Mouse (Mus musculus) layer of hippocampus, adult 9-10 months (tissue): ENCODE results near the gene Lrrc8c.
A peak's percentile ranks its signal among the peaks of the same experiment; 100 is the strongest.

ENCODE experiments used
- DNase-seq: peaks from one replicate; pipeline ENCODE4 v3.0.0; 2022; ENCODE audit warnings: low spot score

Lrrc8c gene

GRCm38 (mm10) chr5:105639363-105639762 is 120.2 kb downstream of the Lrrc8c start:
- no peak for DNase-seq

DNA sequence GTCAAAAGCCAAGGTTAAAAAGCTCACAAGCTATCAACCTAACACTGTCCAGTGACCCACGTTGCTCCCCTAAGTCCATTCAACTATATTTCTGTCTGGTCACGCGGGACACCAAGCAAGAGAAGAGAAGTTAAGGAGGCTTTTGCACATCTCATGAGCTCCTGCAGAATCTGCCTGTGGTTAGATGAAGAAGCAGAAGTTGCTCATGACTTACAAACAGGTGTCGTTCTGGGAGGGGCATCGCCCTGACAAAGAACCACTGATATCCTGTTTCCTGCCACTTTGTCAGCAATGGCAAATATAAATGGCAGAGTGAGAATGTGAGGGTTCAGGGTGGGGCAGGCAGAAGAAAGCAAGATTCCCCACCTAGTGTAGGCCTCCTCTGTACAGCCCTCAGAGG is 123.3 kb downstream of the Lrrc8c start:
- DNase-seq = no peak

DNA sequence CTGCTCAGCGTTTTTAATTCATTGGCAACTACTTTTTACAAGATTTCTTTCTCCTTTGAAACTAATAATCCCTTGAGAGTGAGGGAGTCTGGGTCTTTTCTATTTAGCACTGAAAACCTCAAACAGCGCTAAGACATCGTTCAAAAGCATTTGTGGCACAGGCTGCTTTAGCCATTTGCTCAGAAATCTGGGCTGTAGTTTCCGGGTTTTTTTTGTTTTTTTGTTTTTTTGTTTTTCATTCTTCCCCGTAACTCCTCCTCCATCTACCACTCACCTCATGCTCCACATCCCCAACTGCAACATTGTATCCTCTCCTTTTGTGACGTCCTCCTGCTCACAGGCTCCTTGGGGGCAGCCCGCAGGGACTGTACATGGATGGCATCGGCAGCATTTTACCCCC is 124.1 kb downstream of the Lrrc8c start:
- DNase-seq = no peak

DNA sequence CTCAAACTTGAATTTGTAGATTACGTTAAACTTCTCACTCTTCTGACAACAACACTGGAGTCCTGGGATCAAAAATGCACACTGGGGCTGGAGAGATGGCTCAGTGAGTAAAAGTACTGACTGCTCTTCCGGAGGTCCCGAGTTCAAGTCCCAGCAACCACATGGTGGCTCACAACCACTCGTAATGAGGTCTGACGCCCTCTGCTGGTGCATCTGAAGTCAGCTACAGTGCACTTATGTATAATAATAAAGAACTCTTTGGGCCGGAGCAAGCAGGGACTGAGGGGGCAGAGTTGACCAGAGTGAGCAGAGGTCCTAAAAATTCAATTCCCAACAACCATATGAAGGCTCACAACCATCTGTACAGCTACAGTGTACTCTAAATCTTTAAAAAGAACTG is 125.0 kb downstream of the Lrrc8c start:
- no peak for DNase-seq

DNA sequence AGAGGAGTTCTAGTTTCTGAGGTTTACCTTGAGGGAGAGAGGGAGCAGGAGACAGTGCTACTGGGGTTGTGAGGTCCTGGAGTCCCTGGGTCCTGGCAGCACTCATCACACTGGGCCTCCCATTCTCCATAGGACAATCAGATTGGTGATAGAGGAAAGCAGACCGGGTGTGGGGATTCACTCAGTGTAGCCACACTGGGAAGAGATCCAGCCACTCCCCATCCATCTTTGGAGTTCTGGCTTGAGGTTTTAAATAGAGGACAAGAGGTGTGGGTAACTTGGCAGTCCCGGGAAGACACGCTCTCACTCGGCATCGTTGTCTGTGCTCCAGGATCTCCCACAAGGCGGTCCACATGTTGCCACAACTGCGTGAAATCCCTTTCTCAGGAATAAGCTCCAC is 127.9 kb downstream of the Lrrc8c start:
- DNase-seq = no peak

DNA sequence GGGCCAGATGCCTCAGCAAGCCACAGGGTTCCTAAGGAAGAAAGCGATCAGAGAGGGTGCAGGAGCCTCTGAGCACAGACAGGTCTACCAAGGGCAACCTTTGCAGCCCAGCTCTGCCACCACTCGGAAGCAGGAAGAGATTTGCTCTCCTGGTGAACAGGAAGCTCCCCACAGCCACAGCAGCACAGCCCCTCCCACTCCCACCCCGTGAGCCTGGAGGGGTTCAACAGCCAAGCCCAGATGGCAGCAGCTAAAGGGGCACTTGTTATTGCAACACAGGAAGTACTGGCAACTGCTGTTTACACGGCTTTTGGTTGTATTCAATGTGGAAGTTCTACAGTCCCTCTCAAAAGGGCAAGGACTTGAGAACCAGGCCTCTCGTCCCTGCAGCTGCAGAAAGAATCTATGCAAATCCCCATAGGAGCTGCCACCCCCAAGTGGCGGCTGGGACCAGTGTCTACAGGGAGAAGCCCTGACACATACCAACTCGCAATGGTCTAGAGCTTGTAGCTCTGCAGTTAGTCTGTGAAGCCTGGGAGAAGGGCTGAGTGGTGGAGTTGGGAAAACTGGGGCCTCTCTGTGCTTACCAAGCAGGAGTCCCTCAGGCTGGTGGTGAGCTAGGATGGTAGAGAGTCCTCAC is 129.6 kb downstream of the Lrrc8c start:
- DNase-seq = no peak

- no peak for DNase-seq
These were observed 130.4 kb downstream of the Lrrc8c start for GRCm38 (mm10) chr5:105649514-105650001.

DNA sequence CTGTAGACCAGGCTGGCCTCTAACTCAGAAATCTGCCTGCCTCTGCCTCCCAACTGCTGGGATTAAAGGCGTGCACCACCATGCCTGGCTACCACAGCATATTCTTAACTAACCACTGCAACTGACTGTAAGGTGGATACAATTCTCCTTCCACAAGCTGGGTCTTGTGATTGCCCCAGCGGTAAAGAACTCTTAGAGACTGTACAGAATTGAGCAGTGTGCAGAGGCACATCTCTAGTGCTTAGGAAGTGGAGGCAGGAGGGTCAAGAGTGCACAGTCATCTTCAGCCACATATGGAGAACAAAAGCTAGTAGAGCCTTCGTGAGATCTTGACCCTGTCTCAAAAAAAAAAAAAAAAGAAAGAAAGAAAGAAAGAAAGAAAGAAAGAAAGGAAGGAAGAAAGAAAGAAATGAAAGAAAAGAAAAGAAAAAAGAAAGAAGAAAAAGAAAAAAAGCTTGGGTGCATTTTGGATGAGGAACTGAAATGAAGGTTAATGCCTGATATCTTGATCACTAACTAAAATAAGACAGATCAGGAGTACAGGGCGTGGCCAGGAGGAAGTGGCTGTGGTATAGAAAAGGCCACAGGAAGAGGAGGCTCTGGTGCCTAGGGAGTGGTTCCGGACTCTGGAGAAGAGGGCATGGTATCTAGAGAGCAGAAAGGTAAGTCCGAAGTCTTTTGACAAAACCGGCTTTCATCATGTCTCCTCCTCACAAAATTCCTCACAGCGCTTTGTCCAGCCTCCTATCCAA is 131.7 kb downstream of the Lrrc8c start:
- DNase-seq = no peak

DNA sequence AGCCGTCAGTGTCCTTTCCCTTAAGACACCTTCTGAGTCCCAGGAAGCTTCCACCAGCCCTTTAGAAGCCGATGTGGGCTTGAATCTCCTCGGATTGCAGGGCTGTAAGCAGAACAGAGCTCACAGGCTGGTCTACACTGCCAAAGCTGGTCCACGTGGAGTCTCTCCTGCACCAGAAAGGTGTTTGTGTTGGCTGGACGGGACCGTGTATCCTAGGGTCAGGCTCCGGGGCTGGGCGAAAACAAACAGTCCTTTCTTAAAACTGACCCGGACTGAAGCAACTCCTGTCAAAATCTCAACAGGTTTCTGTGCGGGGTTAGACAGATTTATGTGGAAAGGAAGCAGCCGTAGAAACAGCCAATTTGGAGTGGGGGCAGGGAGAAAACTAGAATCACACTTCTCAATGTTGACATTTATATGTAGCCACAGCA is 132.4 kb downstream of the Lrrc8c start:
- no peak for DNase-seq

DNA sequence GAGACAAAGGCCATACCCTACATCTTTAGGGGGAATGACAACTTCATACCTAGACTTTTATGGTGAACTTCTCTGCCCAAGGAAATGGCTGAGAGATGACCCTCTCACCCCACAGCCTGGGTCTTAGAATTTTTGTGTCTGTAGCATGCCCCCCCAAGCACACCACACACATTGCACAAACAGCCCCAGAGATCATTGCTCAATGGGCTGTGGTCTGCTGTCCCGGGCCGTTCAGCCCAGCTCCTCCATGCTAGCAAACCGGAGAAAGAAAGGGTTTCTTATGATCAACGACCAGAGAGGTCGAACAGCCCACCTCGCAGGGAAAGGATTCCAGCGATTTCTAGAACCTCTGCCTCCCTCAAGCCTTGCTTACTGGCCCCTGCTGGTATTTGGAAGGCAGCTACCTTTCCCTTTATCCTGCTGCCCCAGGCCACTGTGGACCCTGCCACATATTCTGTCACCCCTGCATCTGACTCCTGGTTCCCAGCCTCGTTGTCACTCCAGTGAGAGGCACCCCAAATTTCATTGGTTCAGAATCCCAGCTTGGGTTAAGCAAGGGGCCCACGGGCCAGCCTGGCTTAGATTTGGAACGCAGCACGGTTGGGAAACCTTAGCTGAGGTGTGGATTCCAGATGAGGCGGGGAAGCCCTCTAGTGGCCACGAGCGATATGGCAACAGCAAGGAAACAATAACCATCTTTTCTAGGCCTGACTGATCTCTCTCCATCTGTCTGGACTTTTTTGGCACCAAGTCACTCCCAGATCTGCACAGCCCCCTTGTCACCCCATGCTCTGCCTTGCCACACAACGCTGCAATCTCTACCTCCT is 135.3 kb downstream of the Lrrc8c start:
- peak; percentile 79 for DNase-seq

DNA sequence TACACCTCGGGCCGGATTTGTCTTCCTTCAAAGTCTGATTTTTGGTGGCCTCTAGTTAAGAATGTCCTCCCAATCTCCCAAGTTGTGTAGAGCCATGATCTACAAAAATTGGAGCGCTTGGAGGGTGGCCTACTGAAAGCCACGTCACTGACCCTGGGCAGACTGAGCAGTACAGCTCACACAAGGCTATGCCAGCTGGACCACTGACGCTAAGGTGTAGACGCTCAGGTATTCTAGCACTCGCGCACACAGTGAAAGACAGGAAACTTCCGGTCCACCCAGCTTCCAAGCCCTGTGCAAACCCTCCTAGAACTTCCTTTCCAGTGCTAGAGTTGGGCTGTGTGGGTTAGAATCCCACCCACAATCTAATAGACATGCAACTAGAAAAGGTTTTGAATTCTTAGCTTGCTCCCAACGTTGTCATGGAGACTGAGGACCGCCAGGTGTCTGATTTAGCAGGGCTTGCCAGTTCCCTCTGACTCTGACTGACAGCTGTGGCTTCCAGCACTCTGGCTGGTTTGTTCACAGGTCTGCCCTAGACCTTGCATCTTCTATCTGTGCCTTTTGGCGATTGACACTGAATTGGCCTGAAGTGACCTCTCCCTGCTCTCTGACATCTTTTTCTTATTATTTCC is 136.0 kb downstream of the Lrrc8c start:
- DNase-seq = no peak

GRCm38 (mm10) chr5:105661894-105662293 is 142.7 kb downstream of the Lrrc8c start:
- no peak for DNase-seq
